Mouse (Mus musculus) embryonic facial prominence, embryonic 14.5 days (tissue): ENCODE results near the gene Otop2. TPM values are rescaled to one million over a fixed set of nuclear protein-coding genes. Genes with fewer than 3 reads are reported as not detected.

ENCODE experiments used
- ATAC-seq: fragments of 200-750 bp; cut with Nextera tagmentation; 2 replicates; pipeline ENCODE4 v1.8.0; 2017; ENCODE audit warnings: low read depth, moderate number of reproducible peaks, moderate TSS enrichment
- DNase-seq: peaks from one replicate; pipeline ENCODE4 v3.0.0-alpha.2; 2015; ENCODE audit warnings: low spot score
- H3K27ac ChIP-seq: fragments of 300-500 bp; sonication (generic); replicated peaks from 2 replicates; pipeline ENCODE4 v1.5.1; 2014; ENCODE audit warnings: low read depth, mild to moderate bottlenecking, low read length, moderate library complexity
- H3K27me3 ChIP-seq: fragments of 300-500 bp; sonication (generic); replicated peaks from 2 replicates; pipeline ENCODE4 v1.6.1; 2014; ENCODE audit warnings: low read length; ENCODE audit not compliant: control insufficient read depth, insufficient read depth
- H3K36me3 ChIP-seq: fragments of 300-500 bp; sonication (generic); 2 replicates; pipeline ENCODE4 v1.6.1; 2014; ENCODE audit warnings: low read length, mixed read lengths; ENCODE audit not compliant: control insufficient read depth, insufficient read depth
- H3K4me1 ChIP-seq: fragments of 300-500 bp; sonication (generic); 2 replicates; pipeline ENCODE4 v1.6.1; 2014; ENCODE audit warnings: antibody characterized with exemption, low read length; ENCODE audit not compliant: control insufficient read depth, insufficient read depth
- H3K4me2 ChIP-seq: fragments of 300-500 bp; sonication (generic); 2 replicates; pipeline ENCODE4 v1.6.1; 2014; ENCODE audit warnings: low read depth, mild to moderate bottlenecking, low read length, moderate library complexity, mixed read lengths
- H3K4me3 ChIP-seq: fragments of 300-500 bp; sonication (generic); 2 replicates; pipeline ENCODE4 v1.5.1; 2014; ENCODE audit warnings: low read depth, mild to moderate bottlenecking, low read length
- H3K9ac ChIP-seq: fragments of 300-500 bp; sonication (generic); 2 replicates; pipeline ENCODE4 v1.6.1; 2014; ENCODE audit warnings: low read depth, mild to moderate bottlenecking, low read length, moderate library complexity, mixed read lengths
- H3K9me3 ChIP-seq: fragments of 300-500 bp; sonication (generic); 2 replicates; pipeline ENCODE4 v1.6.1; 2016; ENCODE audit warnings: low read length; ENCODE audit not compliant: control insufficient read depth
- WGBS: fragments of 180-500 bp; shearing (Covaris S2); extraction: QIAGEN DNeasy Blood & Tissue Kit; methylation state at CpG from one replicate; pipeline ENCODE4 v1.1.7; 2014; 5-methylcytosine and 5-hydroxymethylcytosine counted together
- polyA plus RNA-seq: library from polyadenylated mRNA; unstranded; fragments of >200 nt; fragmentation: Nextera tagmentation; extraction: Ambion mirVana; gene quantifications from 2 replicates; pipeline ENCODE4 v1.2.1, GENCODE M21; 2014

Otop2 gene
- polyA plus RNA-seq, 1 experiment from 2014 or later: not detected

DNA sequence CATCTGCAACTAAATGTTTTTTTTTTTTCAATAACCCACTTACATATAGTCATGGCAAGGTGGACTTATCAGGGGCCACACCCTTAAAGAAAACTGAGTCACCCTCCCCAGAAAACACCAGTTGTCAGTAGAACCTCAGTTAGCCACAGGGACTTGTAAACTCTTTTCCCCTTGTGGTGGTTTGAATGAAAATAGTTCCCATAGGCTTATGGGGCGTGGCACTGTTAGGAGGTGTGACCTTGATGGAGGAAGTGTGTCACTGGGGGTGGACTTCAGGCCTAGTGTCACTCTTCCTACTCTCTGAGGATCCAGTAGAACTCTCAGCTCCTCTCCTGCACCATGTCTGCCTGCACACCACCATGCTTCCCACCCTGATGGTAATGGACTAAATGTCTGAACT, 27.2 kb upstream of the Otop2 start:
- WGBS: 60% methylated on average over 1 of the region's 1 CpGs
- Histone ChIP-seq H3K4me3 (no peak overlapping the region), H3K4me1 (peaks cover 15% of the 10 kb centered on the region), H3K27ac (no peak overlapping the region), H3K9me3 (no peaks in the 10 kb centered on the region), H3K9ac (no peak overlapping the region), H3K27me3 (no peaks in the 10 kb centered on the region), H3K4me2 (no peak overlapping the region), H3K36me3 (no peaks in the 10 kb centered on the region)
- ATAC-seq (no peak), DNase-seq (no peak)

DNA sequence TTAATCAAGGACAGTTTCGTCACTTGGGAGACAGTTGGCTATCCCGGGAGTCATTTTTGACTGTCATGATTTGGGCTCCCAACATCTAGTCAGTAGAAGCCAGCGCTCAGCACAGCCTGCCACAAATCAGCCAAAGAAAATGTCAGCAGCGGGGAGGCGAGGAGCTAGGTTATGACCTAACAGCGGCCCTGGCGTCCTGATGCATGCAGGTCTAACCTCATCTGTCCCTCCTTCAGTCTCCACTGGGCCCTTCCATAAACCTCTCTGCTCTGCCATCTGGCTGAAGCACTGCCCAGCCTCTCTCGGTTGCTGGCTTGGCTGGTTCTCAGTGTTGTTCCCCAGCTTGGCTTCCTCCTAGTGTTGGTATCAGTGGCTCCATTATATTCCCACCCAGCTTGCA, 24.7 kb upstream of the Otop2 start:
- Histone ChIP-seq H3K27ac (no peak overlapping the region), H3K4me3 (no peak overlapping the region), H3K36me3 (no peaks in the 10 kb centered on the region), H3K9ac (no peak overlapping the region), H3K4me1 (peaks cover 8% of the 10 kb centered on the region), H3K9me3 (no peaks in the 10 kb centered on the region), H3K4me2 (no peak overlapping the region), H3K27me3 (no peaks in the 10 kb centered on the region)
- no peak for ATAC-seq
- DNase-seq: no peak
- 71% methylated on average over 8 of the region's 8 CpGs for WGBS

DNA sequence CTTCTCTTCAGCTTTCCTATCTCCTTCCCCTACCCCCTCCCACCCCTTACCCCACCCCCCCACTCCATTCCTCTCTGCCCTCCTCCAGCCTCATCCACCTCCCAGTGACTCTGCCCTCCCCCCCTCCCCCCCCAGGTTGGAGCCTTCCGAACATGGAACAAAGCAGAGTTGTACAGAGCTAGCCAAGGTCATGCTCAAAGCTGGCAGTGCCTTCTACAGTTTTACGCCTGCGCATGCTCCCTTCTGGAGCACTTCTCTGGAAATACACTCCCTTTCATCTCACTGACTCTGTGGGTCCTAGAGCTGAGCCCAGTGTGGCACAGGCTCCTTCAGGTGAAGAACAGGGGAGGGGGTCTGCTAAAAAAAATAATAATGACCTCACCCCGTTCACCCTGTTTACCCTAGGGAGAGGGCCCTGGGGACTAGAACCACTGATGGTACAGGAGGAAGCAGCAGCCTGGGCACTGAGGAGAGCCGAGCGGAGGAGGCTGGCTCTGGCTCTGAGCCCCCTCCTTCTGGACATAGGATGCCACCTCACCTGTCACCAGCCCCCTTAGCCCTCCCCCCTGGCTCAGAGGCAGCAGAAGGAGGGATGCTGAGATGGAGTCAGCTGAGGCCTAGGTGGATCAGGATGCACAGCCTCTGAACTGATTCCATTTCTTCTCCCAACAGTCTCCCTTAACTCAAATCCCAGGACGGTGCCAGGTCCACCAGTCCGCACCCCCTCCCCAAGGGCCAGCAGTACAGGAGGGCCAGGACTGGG, 24.1 kb upstream of the Otop2 start:
- no peaks in the 10 kb centered on the region for H3K27me3 ChIP-seq
- H3K9ac ChIP-seq: no peak overlapping the region
- no peak overlapping the region for H3K4me2 ChIP-seq
- WGBS: 82% methylated on average over 8 of the region's 8 CpGs
- no peaks in the 10 kb centered on the region for H3K9me3 ChIP-seq
- H3K27ac ChIP-seq: no peak overlapping the region
- DNase-seq (no peak), ATAC-seq (no peak; the same call in 1 of the 2 replicates)
- H3K4me3 ChIP-seq: no peak overlapping the region
- H3K36me3 ChIP-seq: no peaks in the 10 kb centered on the region
- H3K4me1 ChIP-seq: peaks cover 4% of the 10 kb centered on the region

DNA sequence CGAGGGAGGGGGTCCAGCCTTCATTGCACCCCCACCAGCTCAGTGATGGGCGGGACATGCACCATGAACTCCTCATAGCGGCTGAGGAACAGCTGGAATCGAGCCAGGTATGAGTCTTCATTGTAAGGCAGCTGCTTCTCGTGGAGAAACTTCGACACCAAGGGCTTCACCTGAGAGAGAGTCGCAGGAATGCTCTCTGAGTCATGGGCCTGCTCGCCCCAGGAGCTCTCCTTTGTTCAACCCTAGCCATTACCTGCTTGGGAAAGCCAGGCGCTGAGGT, 23.5 kb upstream of the Otop2 start:
- 62% methylated on average over 9 of the region's 9 CpGs for WGBS

DNA sequence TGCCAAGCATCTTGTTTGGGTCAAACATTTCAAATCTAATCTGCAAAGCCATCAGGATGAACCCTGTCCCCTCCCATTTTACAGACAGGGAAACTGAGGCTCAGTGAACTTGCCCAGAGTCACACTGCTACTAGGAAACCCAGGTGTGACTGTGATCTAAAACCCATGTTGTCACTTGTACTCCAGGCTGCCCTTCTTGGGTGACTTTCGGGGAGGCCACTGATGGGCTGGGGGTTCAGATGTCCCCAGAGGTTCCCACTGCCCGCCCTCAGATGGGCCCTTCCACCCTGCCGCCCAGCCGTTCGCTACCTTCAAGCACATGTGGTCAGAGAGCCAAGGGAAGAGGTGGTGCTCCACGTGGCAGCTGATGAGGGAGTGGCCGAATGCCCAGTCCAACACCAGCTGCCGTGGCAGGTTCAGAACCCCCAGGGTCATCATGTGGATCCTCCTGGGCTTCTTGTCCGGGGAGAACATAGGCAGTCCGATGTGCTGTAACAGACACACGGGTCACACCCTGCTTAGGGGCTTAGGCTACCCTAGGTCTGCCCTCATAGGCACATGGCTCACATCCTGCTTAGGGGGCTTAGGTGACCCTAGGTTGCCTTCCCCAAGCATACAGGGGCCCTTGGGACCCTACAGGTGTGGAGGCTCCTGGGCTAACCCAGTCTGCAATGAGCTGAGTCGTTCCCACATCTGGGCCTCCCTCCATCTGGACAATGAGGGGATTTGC, 22.9 kb upstream of the Otop2 start:
- Histone ChIP-seq H3K4me2 (no peak overlapping the region), H3K4me1 (no peaks in the 10 kb centered on the region), H3K9ac (no peak overlapping the region), H3K36me3 (no peaks in the 10 kb centered on the region), H3K9me3 (no peaks in the 10 kb centered on the region), H3K4me3 (no peak overlapping the region), H3K27me3 (no peaks in the 10 kb centered on the region), H3K27ac (no peak overlapping the region)
- DNase-seq (no peak), ATAC-seq (no peak)
- 81% methylated on average over 12 of the region's 12 CpGs for WGBS

More for the DNA sequence above, 23.5 kb upstream of the Otop2 start:
- Histone ChIP-seq H3K9ac (no peak overlapping the region), H3K4me2 (no peak overlapping the region), H3K27ac (no peak overlapping the region), H3K4me3 (no peak overlapping the region), H3K9me3 (no peaks in the 10 kb centered on the region), H3K27me3 (no peaks in the 10 kb centered on the region), H3K36me3 (no peaks in the 10 kb centered on the region), H3K4me1 (no peaks in the 10 kb centered on the region)
- ATAC-seq (no peak), DNase-seq (no peak)

DNA sequence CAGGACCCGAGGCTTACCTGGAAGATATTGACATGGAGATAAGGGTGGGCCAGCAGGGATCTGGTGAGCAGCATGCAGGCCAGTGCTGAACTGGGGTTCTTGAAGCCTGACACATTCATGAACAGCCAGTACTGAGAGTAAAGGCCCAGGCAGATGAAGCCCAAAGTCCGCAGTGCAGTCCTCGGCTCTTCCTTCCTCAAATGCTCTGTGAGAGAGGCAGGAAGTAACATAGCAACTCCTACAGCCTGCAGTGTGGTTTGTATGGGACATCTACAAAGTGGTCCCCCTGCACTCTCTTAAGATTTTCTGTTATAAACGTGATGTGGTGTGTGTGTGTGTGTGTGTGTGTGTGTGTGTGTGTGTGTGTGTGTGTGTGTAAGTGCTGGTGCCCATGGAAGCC, 21.7 kb upstream of the Otop2 start:
- no peak overlapping the region for H3K27ac ChIP-seq
- no peak for DNase-seq
- no peaks in the 10 kb centered on the region for H3K4me1 ChIP-seq
- ATAC-seq: no peak
- no peaks in the 10 kb centered on the region for H3K9me3 ChIP-seq
- no peaks in the 10 kb centered on the region for H3K36me3 ChIP-seq
- no peak overlapping the region for H3K4me2 ChIP-seq
- WGBS: 56% methylated on average over 2 of the region's 4 CpGs
- H3K27me3 ChIP-seq: no peaks in the 10 kb centered on the region
- H3K4me3 ChIP-seq: no peak overlapping the region
- H3K9ac ChIP-seq: no peak overlapping the region

DNA sequence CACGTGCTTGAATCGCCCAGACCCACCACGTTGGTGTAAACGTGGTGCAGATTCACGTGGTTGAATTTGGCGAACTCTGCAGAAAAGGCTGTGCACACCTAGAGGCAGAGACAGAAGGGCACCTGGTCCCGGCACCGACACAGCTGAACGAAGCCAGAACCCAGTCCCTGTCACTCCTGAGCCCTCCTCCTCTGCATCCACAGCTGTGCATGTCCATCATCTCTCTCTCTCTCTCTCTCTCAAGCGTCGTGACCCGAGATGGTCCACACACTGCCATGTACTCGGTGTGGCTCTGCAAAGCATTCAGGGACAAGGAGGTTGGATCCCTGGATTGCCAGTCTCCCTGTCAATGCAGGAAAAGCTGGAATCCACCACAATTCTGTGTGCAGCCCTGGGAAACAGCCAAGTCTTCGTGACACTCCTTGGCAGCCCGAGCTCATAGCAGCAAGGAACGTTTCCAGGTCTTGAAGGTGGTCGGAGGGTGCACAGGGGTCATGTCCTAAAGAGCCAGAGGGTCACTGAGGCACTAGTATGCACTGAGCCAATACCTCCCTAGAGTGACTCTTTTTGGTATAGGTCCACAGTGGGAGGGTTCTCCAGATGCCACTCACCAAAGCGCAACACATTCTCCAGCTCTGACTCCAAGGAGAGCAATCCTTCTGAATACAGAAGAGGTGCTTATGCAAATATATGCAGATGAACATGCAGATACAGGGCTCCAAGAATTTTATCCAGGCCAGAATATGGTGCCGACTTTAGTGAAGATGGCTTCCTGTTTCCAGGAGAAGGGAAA, 20.6 kb upstream of the Otop2 start:
- Histone ChIP-seq H3K36me3 (no peaks in the 10 kb centered on the region), H3K27me3 (no peaks in the 10 kb centered on the region), H3K27ac (no peak overlapping the region), H3K9ac (no peak overlapping the region), H3K9me3 (no peaks in the 10 kb centered on the region), H3K4me1 (peaks cover under 1% of the 10 kb centered on the region), H3K4me3 (no peak overlapping the region), H3K4me2 (no peak overlapping the region)
- ATAC-seq (no peak), DNase-seq (no peak)
- 67% methylated on average over 19 of the region's 19 CpGs for WGBS

DNA sequence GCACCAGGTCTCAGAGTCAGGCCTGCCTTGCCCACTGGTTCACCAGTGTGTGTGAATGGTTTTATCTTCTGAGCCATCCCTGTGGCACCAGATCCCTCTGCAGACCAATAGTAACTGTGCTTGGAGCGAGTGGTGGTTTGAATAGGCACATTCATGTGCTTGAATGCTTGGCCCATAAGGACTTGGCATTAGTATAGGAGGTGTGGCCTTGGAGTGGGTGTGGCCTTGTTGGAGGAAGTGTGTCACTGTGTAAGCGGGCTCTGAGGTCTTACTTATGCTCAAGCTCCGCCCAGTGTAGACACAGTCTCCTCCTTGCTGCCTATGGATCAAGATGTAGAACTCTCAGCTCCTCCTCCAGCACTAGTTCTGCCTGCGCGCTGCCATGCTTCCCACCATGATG, 19.6 kb upstream of the Otop2 start:
- Histone ChIP-seq H3K4me1 (peaks cover 3% of the 10 kb centered on the region), H3K27ac (no peak overlapping the region), H3K4me3 (no peak overlapping the region), H3K9me3 (no peaks in the 10 kb centered on the region), H3K36me3 (no peaks in the 10 kb centered on the region), H3K27me3 (no peaks in the 10 kb centered on the region), H3K4me2 (no peak overlapping the region), H3K9ac (no peak overlapping the region)
- DNase-seq: no peak
- no peak for ATAC-seq
- 81% methylated on average over 5 of the region's 5 CpGs for WGBS
